Mouse (Mus musculus) G1E (cell line): ENCODE measurements at regions not wholly inside any gene's neighbourhood (a gene's known extent, or its start where the extent isn't known, plus 50 kb on each side); places are given as distances from the start of the nearest gene placed in this dataset.

ENCODE experiments used
- CTCF ChIP-seq: IDR thresholded peaks from 2 replicates; pipeline ENCODE4 v1.5.1; 2012; ENCODE audit warnings: low read depth, low read length, inconsistent platforms, mixed read lengths
- POLR2AphosphoS5 ChIP-seq: IDR thresholded peaks from 2 replicates; pipeline ENCODE4 v1.6.1; 2012; ENCODE audit warnings: low read depth, low read length, inconsistent platforms; ENCODE audit not compliant: insufficient replicate concordance
- TAL1 ChIP-seq: conservative IDR thresholded peaks from 2 replicates; pipeline ENCODE4 v1.6.1; 2012; ENCODE audit warnings: low read depth, low read length, inconsistent platforms, mixed read lengths

- TF ChIP-seq CTCF (no peak), POLR2AphosphoS5 (no peak), TAL1 (no peak)
Observed at GRCm38 (mm10) chr10:8020916-8021705, 65.1 kb upstream of the Tab2 start.
